Mouse (Mus musculus): ENCODE results near the gene Slc25a26. TPM values are rescaled to one million over a fixed set of nuclear protein-coding genes. Genes with fewer than 3 reads are reported as not detected.
A peak's percentile ranks its signal among the peaks of the same experiment; 100 is the strongest.

Slc25a26 gene
- 6.5 and 7.5 TPM in 2 replicates for polyA plus RNA-seq (2014; fragmentation: Nextera tagmentation; extraction: Ambion mirVana)

- Histone ChIP-seq H3K9ac (ENCODE audit: low read length) (peak within 1 kb of the TSS; percentile 64), H3K27ac (replicated peaks; ENCODE audit: low read depth, low read length) (no peak within 1 kb of the TSS), H3K4me3 (ENCODE audit: low read depth, low read length) (peak within 1 kb of the TSS; percentile 80), H3K9me3 (ENCODE audit: control insufficient read depth, low read length) (no peaks in the 10 kb centered on the region), H3K36me3 (ENCODE audit: control insufficient read depth, insufficient read depth, low read length) (no peaks in the 10 kb centered on the region), H3K4me2 (ENCODE audit: low read depth, severe bottlenecking) (peak within 1 kb of the TSS; percentile 84), H3K27me3 (ENCODE audit: control insufficient read depth, insufficient read depth, low read length) (no peaks in the 10 kb centered on the region), H3K4me1 (ENCODE audit: control insufficient read depth, insufficient read depth, low read length) (no peaks in the 10 kb centered on the region)
- peak; percentile 96 for ATAC-seq (ENCODE audit: insufficient number of reproducible peaks, low FRiP score, low TSS enrichment, low read depth)
- peak; percentile 93 for DNase-seq (ENCODE audit: low spot score)
- under 1% methylated on average over 37 of the region's 37 CpGs for WGBS
Measured at GRCm38 (mm10) chr6:94499897-94500623, at the start of gene Slc25a26. Gene Slc25a26, plus strand, starts transcription at chr6:94500331.

- 32% methylated on average over 12 of the region's 12 CpGs for WGBS
- DNase-seq (ENCODE audit: low spot score), result peak; percentile 69
- peak overlapping the region; percentile 26; the same call in 1 of the 2 replicates for H3K4me2 ChIP-seq (ENCODE audit: low read depth, severe bottlenecking)
- H3K27ac ChIP-seq (replicated peaks; ENCODE audit: low read depth, low read length), result no peak overlapping the region
- H3K4me1 ChIP-seq (ENCODE audit: control insufficient read depth, insufficient read depth, low read length), result 0 out of 2 replicates have a peak, but pooled peaks cover 4% of the 10 kb centered on the region
- H3K4me3 ChIP-seq (ENCODE audit: low read depth, low read length), result no peak overlapping the region
- H3K9ac ChIP-seq (ENCODE audit: low read length), result peak overlapping the region; percentile 19; the same call in 1 of the 2 replicates
- H3K9me3 ChIP-seq (ENCODE audit: control insufficient read depth, low read length), result no peaks in the 10 kb centered on the region
- H3K27me3 ChIP-seq (ENCODE audit: control insufficient read depth, insufficient read depth, low read length), result no peaks in the 10 kb centered on the region
- no peaks in the 10 kb centered on the region for H3K36me3 ChIP-seq (ENCODE audit: control insufficient read depth, insufficient read depth, low read length)
- no peak for ATAC-seq (ENCODE audit: insufficient number of reproducible peaks, low FRiP score, low TSS enrichment, low read depth)
Measured at GRCm38 (mm10) chr6:94464037-94464891, 35.9 kb upstream of the Slc25a26 start.

GRCm38 (mm10) chr6:94466508-94467205 is 33.5 kb upstream of the Slc25a26 start:
- H3K27ac ChIP-seq (replicated peaks; ENCODE audit: low read depth, low read length), result no peak overlapping the region
- WGBS, result 51% methylated on average over 5 of the region's 5 CpGs
- DNase-seq (ENCODE audit: low spot score), result peak; percentile 38

GRCm38 (mm10) chr6:94492739-94493138 is 7.4 kb upstream of the Slc25a26 start:
- H3K36me3 ChIP-seq (ENCODE audit: control insufficient read depth, insufficient read depth, low read length), result no peaks in the 10 kb centered on the region
- H3K27ac ChIP-seq (replicated peaks; ENCODE audit: low read depth, low read length), result no peak overlapping the region
- H3K4me3 ChIP-seq (ENCODE audit: low read depth, low read length), result no peak overlapping the region
- no peaks in the 10 kb centered on the region for H3K9me3 ChIP-seq (ENCODE audit: control insufficient read depth, low read length)
- no peak for ATAC-seq (ENCODE audit: insufficient number of reproducible peaks, low FRiP score, low TSS enrichment, low read depth)
- no peaks in the 10 kb centered on the region for H3K27me3 ChIP-seq (ENCODE audit: control insufficient read depth, insufficient read depth, low read length)
- no peak overlapping the region for H3K9ac ChIP-seq (ENCODE audit: low read length)
- H3K4me1 ChIP-seq (ENCODE audit: control insufficient read depth, insufficient read depth, low read length), result no peaks in the 10 kb centered on the region
- WGBS, result 76% methylated on average over 2 of the region's 2 CpGs
- no peak overlapping the region for H3K4me2 ChIP-seq (ENCODE audit: low read depth, severe bottlenecking)
- DNase-seq (ENCODE audit: low spot score), result no peak

More at GRCm38 (mm10) chr6:94466508-94467205, 33.5 kb upstream of the Slc25a26 start:
- no peak for ATAC-seq (ENCODE audit: insufficient number of reproducible peaks, low FRiP score, low TSS enrichment, low read depth)
- Histone ChIP-seq H3K4me2 (ENCODE audit: low read depth, severe bottlenecking) (no peak overlapping the region), H3K27me3 (ENCODE audit: control insufficient read depth, insufficient read depth, low read length) (no peaks in the 10 kb centered on the region), H3K4me3 (ENCODE audit: low read depth, low read length) (no peak overlapping the region), H3K9me3 (ENCODE audit: control insufficient read depth, low read length) (no peaks in the 10 kb centered on the region), H3K4me1 (ENCODE audit: control insufficient read depth, insufficient read depth, low read length) (0 out of 2 replicates have a peak, but pooled peaks cover 4% of the 10 kb centered on the region), H3K9ac (ENCODE audit: low read length) (no peak overlapping the region), H3K36me3 (ENCODE audit: control insufficient read depth, insufficient read depth, low read length) (no peaks in the 10 kb centered on the region)

GRCm38 (mm10) chr6:94503963-94504362 is 3.8 kb downstream of the Slc25a26 start:
- no peaks in the 10 kb centered on the region for H3K4me1 ChIP-seq (ENCODE audit: control insufficient read depth, insufficient read depth, low read length)
- H3K27me3 ChIP-seq (ENCODE audit: control insufficient read depth, insufficient read depth, low read length), result no peaks in the 10 kb centered on the region
- H3K4me3 ChIP-seq (ENCODE audit: low read depth, low read length), result no peak overlapping the region
- no peak for DNase-seq (ENCODE audit: low spot score)
- no peak overlapping the region for H3K4me2 ChIP-seq (ENCODE audit: low read depth, severe bottlenecking)
- H3K36me3 ChIP-seq (ENCODE audit: control insufficient read depth, insufficient read depth, low read length), result no peaks in the 10 kb centered on the region
- no peak overlapping the region for H3K9ac ChIP-seq (ENCODE audit: low read length)
- no peak for ATAC-seq (ENCODE audit: insufficient number of reproducible peaks, low FRiP score, low TSS enrichment, low read depth)
- H3K27ac ChIP-seq (replicated peaks; ENCODE audit: low read depth, low read length), result no peak overlapping the region
- no peaks in the 10 kb centered on the region for H3K9me3 ChIP-seq (ENCODE audit: control insufficient read depth, low read length)
- WGBS, result 79% methylated on average over 6 of the region's 6 CpGs

GRCm38 (mm10) chr6:94507921-94508320 is 7.8 kb downstream of the Slc25a26 start:
- DNase-seq (ENCODE audit: low spot score), result no peak
- H3K9ac ChIP-seq (ENCODE audit: low read length), result no peak overlapping the region
- H3K27me3 ChIP-seq (ENCODE audit: control insufficient read depth, insufficient read depth, low read length), result no peaks in the 10 kb centered on the region
- ATAC-seq (ENCODE audit: insufficient number of reproducible peaks, low FRiP score, low TSS enrichment, low read depth), result no peak
- no peak overlapping the region for H3K4me3 ChIP-seq (ENCODE audit: low read depth, low read length)
- no peaks in the 10 kb centered on the region for H3K4me1 ChIP-seq (ENCODE audit: control insufficient read depth, insufficient read depth, low read length)
- H3K36me3 ChIP-seq (ENCODE audit: control insufficient read depth, insufficient read depth, low read length), result no peaks in the 10 kb centered on the region
- no peak overlapping the region for H3K4me2 ChIP-seq (ENCODE audit: low read depth, severe bottlenecking)
- WGBS, result 79% methylated on average over 6 of the region's 6 CpGs
- no peak overlapping the region for H3K27ac ChIP-seq (replicated peaks; ENCODE audit: low read depth, low read length)
- no peaks in the 10 kb centered on the region for H3K9me3 ChIP-seq (ENCODE audit: control insufficient read depth, low read length)

- DNase-seq (ENCODE audit: low spot score), result no peak
- no peak overlapping the region for H3K9ac ChIP-seq (ENCODE audit: low read length)
- H3K4me3 ChIP-seq (ENCODE audit: low read depth, low read length), result no peak overlapping the region
Measured at GRCm38 (mm10) chr6:94508807-94509206, 8.7 kb downstream of the Slc25a26 start.

GRCm38 (mm10) chr6:94509220-94509619 is 9.1 kb downstream of the Slc25a26 start:
- Histone ChIP-seq H3K36me3 (ENCODE audit: control insufficient read depth, insufficient read depth, low read length) (no peaks in the 10 kb centered on the region), H3K9ac (ENCODE audit: low read length) (no peak overlapping the region), H3K4me2 (ENCODE audit: low read depth, severe bottlenecking) (no peak overlapping the region), H3K4me1 (ENCODE audit: control insufficient read depth, insufficient read depth, low read length) (no peaks in the 10 kb centered on the region), H3K27me3 (ENCODE audit: control insufficient read depth, insufficient read depth, low read length) (no peaks in the 10 kb centered on the region), H3K4me3 (ENCODE audit: low read depth, low read length) (no peak overlapping the region), H3K27ac (replicated peaks; ENCODE audit: low read depth, low read length) (no peak overlapping the region), H3K9me3 (ENCODE audit: control insufficient read depth, low read length) (no peaks in the 10 kb centered on the region)
- DNase-seq (ENCODE audit: low spot score), result no peak
- ATAC-seq (ENCODE audit: insufficient number of reproducible peaks, low FRiP score, low TSS enrichment, low read depth), result no peak
- WGBS, result 87% methylated on average over 6 of the region's 6 CpGs

More at GRCm38 (mm10) chr6:94508807-94509206, 8.7 kb downstream of the Slc25a26 start:
- H3K27me3 ChIP-seq (ENCODE audit: control insufficient read depth, insufficient read depth, low read length), result no peaks in the 10 kb centered on the region
- H3K4me1 ChIP-seq (ENCODE audit: control insufficient read depth, insufficient read depth, low read length), result no peaks in the 10 kb centered on the region
- WGBS, result 78% methylated on average over 2 of the region's 2 CpGs
- no peak overlapping the region for H3K4me2 ChIP-seq (ENCODE audit: low read depth, severe bottlenecking)
- no peaks in the 10 kb centered on the region for H3K36me3 ChIP-seq (ENCODE audit: control insufficient read depth, insufficient read depth, low read length)
- no peaks in the 10 kb centered on the region for H3K9me3 ChIP-seq (ENCODE audit: control insufficient read depth, low read length)
- ATAC-seq (ENCODE audit: insufficient number of reproducible peaks, low FRiP score, low TSS enrichment, low read depth), result no peak
- no peak overlapping the region for H3K27ac ChIP-seq (replicated peaks; ENCODE audit: low read depth, low read length)
